Mouse (Mus musculus) right cerebral cortex, postnatal 25 days (tissue): ENCODE measurements around the gene Nacc1.
"Not testable (repeated sequence)": the region's sequence is repeated elsewhere in the genome, so short reads cannot be mapped to it uniquely, and the experiment has no call there.

Experiments used
- DNase-seq: peaks from one replicate; pipeline ENCODE4 v3.0.0; 2022

Gene Nacc1

GRCm38 (mm10) chr8:84697166-84698130, 9.8 kb upstream of the Nacc1 start:
- DNase-seq, result no peak

GRCm38 (mm10) chr8:84695140-84695539, 7.5 kb upstream of the Nacc1 start:
- DNase-seq, result no peak

- no peak for DNase-seq
Measured at GRCm38 (mm10) chr8:84693332-84693731, 5.7 kb upstream of the Nacc1 start.

GRCm38 (mm10) chr8:84689091-84689915, 1.6 kb upstream of the Nacc1 start:
- peak; percentile 90 for DNase-seq

- DNase-seq, result no peak
Measured at GRCm38 (mm10) chr8:84687003-84687704, 508 bp downstream of the Nacc1 start.

- no peak for DNase-seq
Measured at GRCm38 (mm10) chr8:84686191-84687002, 1.3 kb downstream of the Nacc1 start, which contains the start of gene Trmt1. Trmt1 (plus strand) TSS chr8:84686307.

GRCm38 (mm10) chr8:84684537-84684936, 3.1 kb downstream of the Nacc1 start:
- no peak for DNase-seq

- no peak for DNase-seq
Measured at GRCm38 (mm10) chr8:84682257-84682656, 5.4 kb downstream of the Nacc1 start.

GRCm38 (mm10) chr8:84681476-84681875, 6.2 kb downstream of the Nacc1 start:
- no peak for DNase-seq

- no peak for DNase-seq
Measured at GRCm38 (mm10) chr8:84677305-84677704, 10.4 kb downstream of the Nacc1 start.

GRCm38 (mm10) chr8:84670295-84671006, 17.2 kb downstream of the Nacc1 start:
- not testable (repeated sequence) for DNase-seq

- no peak for DNase-seq
Measured at GRCm38 (mm10) chr8:84668731-84669485, 18.8 kb downstream of the Nacc1 start.

- DNase-seq, result no peak
Measured at GRCm38 (mm10) chr8:84668081-84668480, 19.6 kb downstream of the Nacc1 start.

- no peak for DNase-seq
Measured at GRCm38 (mm10) chr8:84665385-84665893, 22.2 kb downstream of the Nacc1 start.

GRCm38 (mm10) chr8:84664566-84665384, 22.9 kb downstream of the Nacc1 start:
- DNase-seq, result peak; percentile 84

- DNase-seq, result peak; percentile 97
Measured at GRCm38 (mm10) chr8:84663483-84664327, 24.0 kb downstream of the Nacc1 start.

GRCm38 (mm10) chr8:84662581-84663065, 25.0 kb downstream of the Nacc1 start, which contains the start of gene Ier2:
Ier2 (minus strand) TSS chr8:84662852.
- peak; percentile 91 for DNase-seq

GRCm38 (mm10) chr8:84661961-84662571, 25.6 kb downstream of the Nacc1 start:
- DNase-seq, result peak; percentile 35
